Mouse (Mus musculus) erythroblast, embryonic 14.5 days (primary cell): ENCODE data around the gene Adcy1.

ENCODE experiments used
- GATA1 ChIP-seq: IDR thresholded peaks from 2 replicates; pipeline ENCODE4 v1.6.1; 2012; ENCODE audit warnings: low read length, inconsistent platforms, mixed read lengths
- TAL1 ChIP-seq: IDR thresholded peaks from 3 replicates; pipeline ENCODE4 v1.6.1; 2012; ENCODE audit warnings: low read length, inconsistent platforms, mixed read lengths

DNA sequence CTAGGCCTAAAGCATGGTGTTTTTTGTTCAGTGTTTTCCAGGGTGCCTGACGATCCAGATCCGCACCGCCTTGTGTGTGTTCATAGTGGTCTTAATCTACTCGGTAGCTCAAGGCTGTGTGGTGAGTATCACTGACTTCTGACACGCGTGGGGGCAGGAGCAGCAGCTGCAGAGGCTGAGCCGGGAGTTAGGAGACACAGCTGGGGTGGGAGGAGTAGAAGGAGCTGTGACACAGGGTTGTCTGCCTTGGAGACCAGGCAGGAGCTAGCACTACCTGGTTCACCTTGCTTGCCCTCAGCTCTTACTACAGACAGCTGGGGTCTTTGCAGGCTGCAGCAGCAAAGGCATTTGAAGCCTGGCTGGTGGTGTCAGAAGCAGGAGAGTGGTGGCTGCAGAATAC lies 86.2 kb downstream of the Adcy1 start:
- no peak for TF ChIP-seq GATA1
- no peak for TF ChIP-seq TAL1
